Mouse (Mus musculus) myocyte (in vitro differentiated cells): ENCODE data around the gene Gtse1. TPM values are rescaled to one million over a fixed set of nuclear protein-coding genes. Genes with fewer than 3 reads are reported as not detected.
A peak's percentile ranks its signal among the peaks of the same experiment; 100 is the strongest.

ENCODE experiments used
- H3K27me3 ChIP-seq: one replicate; pipeline ENCODE4 v1.6.1; 2011; ENCODE audit not compliant: control insufficient read depth, insufficient read depth, insufficient read length
- H3K36me3 ChIP-seq: one replicate; pipeline ENCODE4 v1.6.1; 2011; ENCODE audit not compliant: control insufficient read depth, insufficient read depth
- H3K4me2 ChIP-seq: one replicate; pipeline ENCODE4 v1.6.1; 2011; ENCODE audit warnings: low read depth, control low read depth
- H3K4me3 ChIP-seq: one replicate; pipeline ENCODE4 v1.5.1; 2011; ENCODE audit warnings: mild to moderate bottlenecking, control low read depth, moderate library complexity
- H3K79me2 ChIP-seq: one replicate; pipeline ENCODE4 v1.6.1; 2011; ENCODE audit not compliant: control insufficient read depth, insufficient read depth
- H3ac ChIP-seq: one replicate; pipeline ENCODE4 v1.6.1; 2011; ENCODE audit not compliant: control insufficient read depth, insufficient read length
- CEBPB ChIP-seq: IDR thresholded peaks from 2 replicates; pipeline ENCODE4 v1.6.1; 2011; ENCODE audit warnings: mild to moderate bottlenecking, moderate library complexity; ENCODE audit not compliant: poor library complexity, insufficient read depth, severe bottlenecking
- E2F4 ChIP-seq: IDR thresholded peaks from one replicate; pipeline ENCODE4 v1.6.1; 2011; ENCODE audit warnings: mild to moderate bottlenecking, control low read depth, moderate library complexity; ENCODE audit not compliant: insufficient read depth
- MAX ChIP-seq: IDR thresholded peaks from one replicate; pipeline ENCODE4 v1.6.1; 2011; ENCODE audit warnings: low read depth, mild to moderate bottlenecking, control low read depth
- MYOD1 ChIP-seq, 3 experiments: IDR thresholded peaks; one replicate each; pipeline ENCODE4 v1.6.1; 2011; ENCODE audit warnings: control low read depth in 2 of 3, low read depth in 2 of 3, mild to moderate bottlenecking in 2 of 3, moderate library complexity in 1 of 3; ENCODE audit not compliant: insufficient read length in 2 of 3, control insufficient read depth in 1 of 3
- MYOG ChIP-seq, 3 experiments: IDR thresholded peaks; one replicate each; pipeline ENCODE4 v1.6.1; 2011; ENCODE audit warnings: control low read depth in 2 of 3, low read depth in 2 of 3, mild to moderate bottlenecking in 2 of 3; ENCODE audit not compliant: insufficient read length in 2 of 3, control insufficient read depth in 1 of 3, insufficient read depth in 1 of 3
- POLR2A ChIP-seq: IDR thresholded peaks from one replicate; pipeline ENCODE4 v1.6.1; 2011; ENCODE audit warnings: low read depth, mild to moderate bottlenecking, control low read depth, moderate library complexity; ENCODE audit not compliant: insufficient read length
- POLR2AphosphoS2 ChIP-seq: IDR thresholded peaks from one replicate; pipeline ENCODE4 v1.6.1; 2011; ENCODE audit warnings: low read depth, control low read depth; ENCODE audit not compliant: insufficient read length
- REST ChIP-seq: IDR thresholded peaks from one replicate; pipeline ENCODE4 v1.6.1; 2011; ENCODE audit warnings: mild to moderate bottlenecking, control low read depth, moderate library complexity; ENCODE audit not compliant: insufficient read depth, insufficient read length
- SRF ChIP-seq: IDR thresholded peaks from one replicate; pipeline ENCODE4 v1.6.1; 2011; ENCODE audit warnings: low read depth; ENCODE audit not compliant: control insufficient read depth, insufficient read length
- TCF12 ChIP-seq: IDR thresholded peaks from one replicate; pipeline ENCODE4 v1.6.1; 2011; ENCODE audit warnings: mild to moderate bottlenecking, control low read depth; ENCODE audit not compliant: poor library complexity, insufficient read depth, severe bottlenecking
- TCF3 ChIP-seq: IDR thresholded peaks from one replicate; pipeline ENCODE4 v1.6.1; 2011; ENCODE audit warnings: low read depth, control low read depth; ENCODE audit not compliant: insufficient read length
- USF1 ChIP-seq: IDR thresholded peaks from one replicate; pipeline ENCODE4 v1.6.1; 2011; ENCODE audit warnings: low read depth, mild to moderate bottlenecking, control low read depth, moderate library complexity
- polyA plus RNA-seq: library from polyadenylated mRNA; unstranded; fragments of >200 nt; fragmentation: generic; extraction: Trizol; gene quantifications from one replicate; pipeline ENCODE4 v1.2.1, GENCODE M21; 2012; ENCODE audit warnings: missing spikeins

Gtse1 gene
- polyA plus RNA-seq, 1 experiment, result 18.0 TPM

- no peak overlapping the region for H3ac ChIP-seq
- TF ChIP-seq TCF12, result no peak
- no peak for TF ChIP-seq POLR2A
- no peak for TF ChIP-seq TCF3
- no peak for TF ChIP-seq E2F4
- TF ChIP-seq MYOD1 (IDR thresholded peaks at IDR 0.05; ENCODE audit: control insufficient read depth in 1 of 3, insufficient read length in 2 of 3, low read depth in 2 of 3), result peak in 1 of 3 experiments; percentile 18
- peak; percentile 49 for TF ChIP-seq USF1
- no peak for TF ChIP-seq SRF
- no peaks in the 10 kb centered on the region for H3K36me3 ChIP-seq
- H3K4me2 ChIP-seq, result no peak overlapping the region
- H3K4me3 ChIP-seq, result no peak overlapping the region
- peaks cover 4% of the 10 kb centered on the region for H3K27me3 ChIP-seq
- no peaks in the 10 kb centered on the region for H3K79me2 ChIP-seq
Measured at GRCm38 (mm10) chr15:85908660-85909491, 49.3 kb downstream of the Gtse1 start.

GRCm38 (mm10) chr15:85909492-85909829 lies 49.9 kb downstream of the Gtse1 start:
- H3K79me2 ChIP-seq, result no peaks in the 10 kb centered on the region
- H3K4me2 ChIP-seq, result no peak overlapping the region
- TF ChIP-seq REST (no peak), E2F4 (no peak), MAX (no peak), MYOG (IDR thresholded peaks at IDR 0.05; ENCODE audit: control insufficient read depth in 1 of 3, insufficient read depth in 1 of 3, insufficient read length in 2 of 3, low read depth in 2 of 3) (no peak), MYOD1 (IDR thresholded peaks at IDR 0.05; ENCODE audit: control insufficient read depth in 1 of 3, insufficient read length in 2 of 3, low read depth in 2 of 3) (no peak), TCF3 (no peak), TCF12 (no peak), POLR2AphosphoS2 (no peak), CEBPB (no peak), SRF (no peak), POLR2A (no peak), USF1 (no peak)

GRCm38 (mm10) chr15:85909931-85910330 lies 50.4 kb downstream of the Gtse1 start:
- H3K4me3 ChIP-seq, result no peak overlapping the region
- H3K4me2 ChIP-seq, result no peak overlapping the region
- H3K79me2 ChIP-seq, result no peaks in the 10 kb centered on the region
- no peak overlapping the region for H3ac ChIP-seq
- TF ChIP-seq USF1 (no peak), CEBPB (no peak), MYOG (IDR thresholded peaks at IDR 0.05; ENCODE audit: control insufficient read depth in 1 of 3, insufficient read depth in 1 of 3, insufficient read length in 2 of 3, low read depth in 2 of 3) (no peak), TCF12 (no peak), SRF (no peak), MYOD1 (IDR thresholded peaks at IDR 0.05; ENCODE audit: control insufficient read depth in 1 of 3, insufficient read length in 2 of 3, low read depth in 2 of 3) (no peak), POLR2AphosphoS2 (no peak)
- no peaks in the 10 kb centered on the region for H3K36me3 ChIP-seq
- peaks cover 10% of the 10 kb centered on the region for H3K27me3 ChIP-seq

More at GRCm38 (mm10) chr15:85909492-85909829, 49.9 kb downstream of the Gtse1 start:
- no peak overlapping the region for H3ac ChIP-seq
- no peaks in the 10 kb centered on the region for H3K36me3 ChIP-seq
- H3K4me3 ChIP-seq, result no peak overlapping the region
- H3K27me3 ChIP-seq, result peaks cover 6% of the 10 kb centered on the region

- no peak overlapping the region for H3K4me3 ChIP-seq
- no peaks in the 10 kb centered on the region for H3K79me2 ChIP-seq
- H3K36me3 ChIP-seq, result no peaks in the 10 kb centered on the region
- H3K4me2 ChIP-seq, result no peak overlapping the region
- H3K27me3 ChIP-seq, result peaks cover 26% of the 10 kb centered on the region
- H3ac ChIP-seq, result no peak overlapping the region
- TF ChIP-seq MYOG (IDR thresholded peaks at IDR 0.05; ENCODE audit: control insufficient read depth in 1 of 3, insufficient read depth in 1 of 3, insufficient read length in 2 of 3, low read depth in 2 of 3) (no peak), POLR2A (no peak), CEBPB (no peak), SRF (no peak), MAX (no peak), TCF12 (no peak), POLR2AphosphoS2 (no peak), REST (no peak), TCF3 (no peak), MYOD1 (IDR thresholded peaks at IDR 0.05; ENCODE audit: control insufficient read depth in 1 of 3, insufficient read length in 2 of 3, low read depth in 2 of 3) (no peak), USF1 (no peak), E2F4 (no peak)
Measured at GRCm38 (mm10) chr15:85913605-85914004, 54.1 kb downstream of the Gtse1 start.
